Mouse (Mus musculus): ENCODE data around the gene Npas1. TPM values are rescaled to one million over a fixed set of nuclear protein-coding genes. Genes with fewer than 3 reads are reported as not detected.

Gene Npas1
- polyA plus RNA-seq, 1 experiment from 2014 or later, result 6.4 TPM

- Histone ChIP-seq H3K27ac (ENCODE audit: low read length) (no peak overlapping the region), H3K4me1 (ENCODE audit: control insufficient read depth, insufficient read depth, low read length) (no peaks in the 10 kb centered on the region), H3K9ac (ENCODE audit: low read depth, low read length) (no peak overlapping the region), H3K27me3 (ENCODE audit: control insufficient read depth, insufficient read depth, low read depth, low read length) (peaks cover 15% of the 10 kb centered on the region), H3K4me2 (ENCODE audit: low read length) (no peak overlapping the region), H3K9me3 (replicated peaks; ENCODE audit: control insufficient read depth, low read length, poor library complexity, severe bottlenecking) (no peaks in the 10 kb centered on the region), H3K4me3 (ENCODE audit: low read depth, low read length) (no peak overlapping the region), H3K36me3 (ENCODE audit: control insufficient read depth, insufficient read depth, low read length) (no peaks in the 10 kb centered on the region)
- ATAC-seq, result peak; percentile 17; the same call in 1 of the 2 replicates
- WGBS, result 10% methylated on average over 8 of the region's 8 CpGs
Observed at GRCm38 (mm10) chr7:16465160-16465559, 12.4 kb downstream of the Npas1 start.

- H3K9me3 ChIP-seq (replicated peaks; ENCODE audit: control insufficient read depth, low read length, poor library complexity, severe bottlenecking), result no peaks in the 10 kb centered on the region
- H3K4me1 ChIP-seq (ENCODE audit: control insufficient read depth, insufficient read depth, low read length), result no peaks in the 10 kb centered on the region
- 1% methylated on average over 14 of the region's 14 CpGs for WGBS
- no peak overlapping the region for H3K4me3 ChIP-seq (ENCODE audit: low read depth, low read length)
- H3K27ac ChIP-seq (ENCODE audit: low read length), result no peak overlapping the region
- H3K4me2 ChIP-seq (ENCODE audit: low read length), result no peak overlapping the region
- no peaks in the 10 kb centered on the region for H3K36me3 ChIP-seq (ENCODE audit: control insufficient read depth, insufficient read depth, low read length)
- H3K9ac ChIP-seq (ENCODE audit: low read depth, low read length), result no peak overlapping the region
- H3K27me3 ChIP-seq (ENCODE audit: control insufficient read depth, insufficient read depth, low read depth, low read length), result peaks cover 9% of the 10 kb centered on the region
- peak; percentile 59; the same call in 1 of the 2 replicates for ATAC-seq
Observed at GRCm38 (mm10) chr7:16463214-16463613, 14.3 kb downstream of the Npas1 start.

- H3K9ac ChIP-seq (ENCODE audit: low read depth, low read length), result no peak overlapping the region
- 83% methylated on average over 6 of the region's 6 CpGs for WGBS
- no peak for ATAC-seq
- no peak overlapping the region for H3K27ac ChIP-seq (ENCODE audit: low read length)
- H3K4me2 ChIP-seq (ENCODE audit: low read length), result no peak overlapping the region
- no peaks in the 10 kb centered on the region for H3K36me3 ChIP-seq (ENCODE audit: control insufficient read depth, insufficient read depth, low read length)
- peaks cover 9% of the 10 kb centered on the region for H3K27me3 ChIP-seq (ENCODE audit: control insufficient read depth, insufficient read depth, low read depth, low read length)
- no peak overlapping the region for H3K4me3 ChIP-seq (ENCODE audit: low read depth, low read length)
- no peaks in the 10 kb centered on the region for H3K9me3 ChIP-seq (replicated peaks; ENCODE audit: control insufficient read depth, low read length, poor library complexity, severe bottlenecking)
- no peaks in the 10 kb centered on the region for H3K4me1 ChIP-seq (ENCODE audit: control insufficient read depth, insufficient read depth, low read length)
Observed at GRCm38 (mm10) chr7:16461705-16462104, 15.8 kb downstream of the Npas1 start.

GRCm38 (mm10) chr7:16461151-16461550, 16.4 kb downstream of the Npas1 start:
- Histone ChIP-seq H3K36me3 (ENCODE audit: control insufficient read depth, insufficient read depth, low read length) (no peaks in the 10 kb centered on the region; the same call in 1 of the 2 replicates), H3K4me3 (ENCODE audit: low read depth, low read length) (no peak overlapping the region), H3K27ac (ENCODE audit: low read length) (no peak overlapping the region), H3K4me1 (ENCODE audit: control insufficient read depth, insufficient read depth, low read length) (no peaks in the 10 kb centered on the region), H3K9me3 (replicated peaks; ENCODE audit: control insufficient read depth, low read length, poor library complexity, severe bottlenecking) (no peaks in the 10 kb centered on the region), H3K27me3 (ENCODE audit: control insufficient read depth, insufficient read depth, low read depth, low read length) (peaks cover 9% of the 10 kb centered on the region), H3K9ac (ENCODE audit: low read depth, low read length) (no peak overlapping the region), H3K4me2 (ENCODE audit: low read length) (no peak overlapping the region)
- no peak for ATAC-seq
- 70% methylated on average over 6 of the region's 6 CpGs for WGBS

- ATAC-seq, result no peak
- WGBS, result 69% methylated on average over 13 of the region's 13 CpGs
- no peaks in the 10 kb centered on the region for H3K9me3 ChIP-seq (replicated peaks; ENCODE audit: control insufficient read depth, low read length, poor library complexity, severe bottlenecking)
Observed at GRCm38 (mm10) chr7:16460566-16460965, 17.0 kb downstream of the Npas1 start.

GRCm38 (mm10) chr7:16456289-16456688, 21.2 kb downstream of the Npas1 start:
- H3K4me2 ChIP-seq (ENCODE audit: low read length), result no peak overlapping the region
- H3K27me3 ChIP-seq (ENCODE audit: control insufficient read depth, insufficient read depth, low read depth, low read length), result no peaks in the 10 kb centered on the region; the same call in 1 of the 2 replicates
- peaks cover 8% of the 10 kb centered on the region for H3K4me1 ChIP-seq (ENCODE audit: control insufficient read depth, insufficient read depth, low read length)
- H3K9ac ChIP-seq (ENCODE audit: low read depth, low read length), result no peak overlapping the region
- no peak overlapping the region for H3K27ac ChIP-seq (ENCODE audit: low read length)
- H3K36me3 ChIP-seq (ENCODE audit: control insufficient read depth, insufficient read depth, low read length), result peaks cover 3% of the 10 kb centered on the region; the same call in 1 of the 2 replicates
- no peaks in the 10 kb centered on the region for H3K9me3 ChIP-seq (replicated peaks; ENCODE audit: control insufficient read depth, low read length, poor library complexity, severe bottlenecking)
- no peak overlapping the region for H3K4me3 ChIP-seq (ENCODE audit: low read depth, low read length)
- 88% methylated on average over 5 of the region's 5 CpGs for WGBS
- ATAC-seq, result no peak

More at GRCm38 (mm10) chr7:16460566-16460965, 17.0 kb downstream of the Npas1 start:
- Histone ChIP-seq H3K36me3 (ENCODE audit: control insufficient read depth, insufficient read depth, low read length) (peaks cover 3% of the 10 kb centered on the region; the same call in 1 of the 2 replicates), H3K9ac (ENCODE audit: low read depth, low read length) (peak overlapping the region; percentile 30; the same call in 1 of the 2 replicates), H3K27me3 (ENCODE audit: control insufficient read depth, insufficient read depth, low read depth, low read length) (peaks cover 9% of the 10 kb centered on the region), H3K4me1 (ENCODE audit: control insufficient read depth, insufficient read depth, low read length) (no peaks in the 10 kb centered on the region), H3K4me3 (ENCODE audit: low read depth, low read length) (no peak overlapping the region), H3K4me2 (ENCODE audit: low read length) (no peak overlapping the region), H3K27ac (ENCODE audit: low read length) (no peak overlapping the region)

- no peak overlapping the region for H3K27ac ChIP-seq (ENCODE audit: low read length)
- H3K9me3 ChIP-seq (replicated peaks; ENCODE audit: control insufficient read depth, low read length, poor library complexity, severe bottlenecking), result no peaks in the 10 kb centered on the region
- H3K4me3 ChIP-seq (ENCODE audit: low read depth, low read length), result no peak overlapping the region
- H3K9ac ChIP-seq (ENCODE audit: low read depth, low read length), result no peak overlapping the region
- H3K36me3 ChIP-seq (ENCODE audit: control insufficient read depth, insufficient read depth, low read length), result peaks cover 3% of the 10 kb centered on the region; the same call in 1 of the 2 replicates
- 94% methylated on average over 14 of the region's 14 CpGs for WGBS
- no peak overlapping the region for H3K4me2 ChIP-seq (ENCODE audit: low read length)
- no peaks in the 10 kb centered on the region for H3K27me3 ChIP-seq (ENCODE audit: control insufficient read depth, insufficient read depth, low read depth, low read length)
- no peak for ATAC-seq
- peaks cover 8% of the 10 kb centered on the region for H3K4me1 ChIP-seq (ENCODE audit: control insufficient read depth, insufficient read depth, low read length)
Observed at GRCm38 (mm10) chr7:16455016-16455415, 22.5 kb downstream of the Npas1 start.

DNA sequence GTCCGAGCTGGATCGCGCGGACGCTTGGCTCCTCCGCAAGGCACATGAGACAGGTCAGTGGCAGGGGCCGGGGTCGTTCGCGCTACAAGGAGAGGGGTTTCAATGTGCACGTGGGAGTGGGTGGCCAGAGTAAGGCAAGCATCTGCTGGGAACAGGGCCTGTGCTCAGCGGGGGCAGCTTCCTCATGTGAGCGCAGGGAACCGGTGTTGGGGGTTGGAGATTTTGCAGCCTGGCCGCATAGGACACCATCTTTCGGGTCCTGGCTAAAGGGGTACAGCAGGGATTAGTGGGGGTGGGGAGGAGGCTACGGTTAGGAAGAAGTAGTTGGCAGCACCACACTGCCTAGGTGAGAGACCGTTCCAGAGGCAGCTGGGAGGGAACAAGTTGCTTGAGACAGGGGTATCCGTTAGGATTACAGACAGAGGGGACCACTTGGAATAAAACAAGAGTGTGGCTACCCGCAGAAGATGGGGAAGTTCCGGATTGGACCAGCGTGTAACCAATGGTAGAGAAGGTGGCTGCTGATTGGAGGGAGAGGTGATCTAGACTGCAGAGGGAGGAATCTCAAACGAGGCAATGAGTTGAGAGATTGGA, 24.3 kb downstream of the Npas1 start:
- H3K4me2 ChIP-seq (ENCODE audit: low read length), result peak overlapping the region; percentile 92
- ATAC-seq, result peak; percentile 82
- H3K9ac ChIP-seq (ENCODE audit: low read depth, low read length), result peak overlapping the region; percentile 79
- peak overlapping the region; percentile 76 for H3K27ac ChIP-seq (ENCODE audit: low read length)
- H3K36me3 ChIP-seq (ENCODE audit: control insufficient read depth, insufficient read depth, low read length), result peaks cover 3% of the 10 kb centered on the region; the same call in 1 of the 2 replicates
- under 1% methylated on average over 23 of the region's 23 CpGs for WGBS
- no peaks in the 10 kb centered on the region for H3K27me3 ChIP-seq (ENCODE audit: control insufficient read depth, insufficient read depth, low read depth, low read length)
- H3K4me1 ChIP-seq (ENCODE audit: control insufficient read depth, insufficient read depth, low read length), result peaks cover 8% of the 10 kb centered on the region
- H3K9me3 ChIP-seq (replicated peaks; ENCODE audit: control insufficient read depth, low read length, poor library complexity, severe bottlenecking), result no peaks in the 10 kb centered on the region
- H3K4me3 ChIP-seq (ENCODE audit: low read depth, low read length), result peak overlapping the region; percentile 87

DNA sequence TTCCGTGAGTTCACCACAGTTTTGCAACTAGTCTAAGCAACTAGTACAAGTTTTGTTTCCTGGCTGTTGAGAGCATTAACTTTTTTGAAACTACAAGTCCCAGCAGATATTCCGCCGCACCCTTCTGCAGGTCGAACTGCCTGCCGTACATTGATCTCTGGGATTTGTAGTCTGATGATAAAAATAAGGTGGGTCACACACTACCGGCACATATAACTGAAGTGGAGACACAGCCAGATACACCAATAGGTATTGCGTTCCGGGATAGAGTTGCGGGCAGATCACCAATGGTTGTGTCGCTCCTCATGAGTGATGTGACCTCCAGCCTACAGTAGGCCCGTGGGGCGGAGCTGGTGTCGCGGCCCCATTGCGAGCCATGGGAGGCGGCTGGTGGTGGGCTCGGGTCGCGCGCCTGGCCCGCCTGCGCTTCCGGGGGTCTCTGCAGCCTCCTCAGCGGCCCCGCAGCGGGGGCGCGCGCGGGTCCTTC, 24.9 kb downstream of the Npas1 start, which contains the start of gene Tmem160:
Gene Tmem160, plus strand, starts transcription at position 193 of the 487 bp plus-strand sequence.
- Histone ChIP-seq H3K4me1 (ENCODE audit: control insufficient read depth, insufficient read depth, low read length) (peaks cover 8% of the 10 kb centered on the region), H3K36me3 (ENCODE audit: control insufficient read depth, insufficient read depth, low read length) (peaks cover 3% of the 10 kb centered on the region; the same call in 1 of the 2 replicates), H3K9me3 (replicated peaks; ENCODE audit: control insufficient read depth, low read length, poor library complexity, severe bottlenecking) (no peaks in the 10 kb centered on the region), H3K4me2 (ENCODE audit: low read length) (peak within 1 kb of the TSS; percentile 92), H3K27me3 (ENCODE audit: control insufficient read depth, insufficient read depth, low read depth, low read length) (no peaks in the 10 kb centered on the region), H3K4me3 (ENCODE audit: low read depth, low read length) (peak within 1 kb of the TSS; percentile 87), H3K9ac (ENCODE audit: low read depth, low read length) (peak within 1 kb of the TSS; percentile 79), H3K27ac (ENCODE audit: low read length) (peak within 1 kb of the TSS; percentile 76)
- peak; percentile 99 for ATAC-seq
- under 1% methylated on average over 29 of the region's 30 CpGs for WGBS

All from midbrain, embryonic 16.5 days (tissue).